Mouse (Mus musculus) kidney, embryonic 15.5 days (tissue): ENCODE data around the gene Zfp553. TPM values are rescaled to one million over a fixed set of nuclear protein-coding genes. Genes with fewer than 3 reads are reported as not detected.

Experiments used
- ATAC-seq: fragments of 200-750 bp; cut with Nextera tagmentation; replicated peaks from 2 replicates; pipeline ENCODE4 v1.8.0; 2017; ENCODE audit warnings: moderate TSS enrichment; ENCODE audit not compliant: low FRiP score
- H3K27ac ChIP-seq: fragments of 300-500 bp; sonication (generic); 2 replicates; pipeline ENCODE4 v1.5.1; 2015; ENCODE audit warnings: mild to moderate bottlenecking, inconsistent platforms
- H3K27me3 ChIP-seq: fragments of 300-500 bp; sonication (generic); 2 replicates; pipeline ENCODE4 v1.6.1; 2015; ENCODE audit warnings: inconsistent platforms
- H3K36me3 ChIP-seq: fragments of 300-500 bp; sonication (generic); 2 replicates; pipeline ENCODE4 v1.6.1; 2015; ENCODE audit warnings: inconsistent platforms
- H3K4me1 ChIP-seq: fragments of 300-500 bp; sonication (generic); 2 replicates; pipeline ENCODE4 v1.6.1; 2015; ENCODE audit warnings: inconsistent platforms
- H3K4me2 ChIP-seq: fragments of 300-500 bp; sonication (generic); 2 replicates; pipeline ENCODE4 v1.6.1; 2015; ENCODE audit warnings: moderate library complexity, mild to moderate bottlenecking, inconsistent platforms
- H3K4me3 ChIP-seq: fragments of 300-500 bp; sonication (generic); replicated peaks from 2 replicates; pipeline ENCODE4 v1.5.1; 2015; ENCODE audit warnings: mild to moderate bottlenecking, inconsistent platforms
- H3K9ac ChIP-seq: fragments of 300-500 bp; sonication (generic); 2 replicates; pipeline ENCODE4 v1.6.1; 2015; ENCODE audit warnings: mild to moderate bottlenecking, inconsistent platforms
- H3K9me3 ChIP-seq: fragments of 300-500 bp; sonication (generic); replicated peaks from 2 replicates; pipeline ENCODE4 v1.6.1; 2016; ENCODE audit warnings: inconsistent platforms
- WGBS: fragments of 180-500 bp; shearing (Covaris S2); methylation state at CpG from one replicate; pipeline ENCODE4 v1.1.7; 2015; ENCODE audit warnings: mixed read lengths; 5-methylcytosine and 5-hydroxymethylcytosine counted together
- polyA plus RNA-seq: library from polyadenylated mRNA; unstranded; fragments of >200 nt; fragmentation: Nextera tagmentation; extraction: Ambion mirVana; gene quantifications from 2 replicates; pipeline ENCODE4 v1.2.1, GENCODE M21; 2015

The Zfp553 gene
- polyA plus RNA-seq, 1 experiment from 2014 or later: 46.1 TPM

- H3K4me3 ChIP-seq: no peak overlapping the region
- H3K27ac ChIP-seq: no peak overlapping the region
- H3K36me3 ChIP-seq: peaks cover 12% of the 10 kb centered on the region
- no peak overlapping the region for H3K4me2 ChIP-seq
- no peak for ATAC-seq
- 81% methylated on average over 10 of the region's 10 CpGs for WGBS
- no peak overlapping the region for H3K9ac ChIP-seq
- H3K27me3 ChIP-seq: no peaks in the 10 kb centered on the region
- no peaks in the 10 kb centered on the region for H3K9me3 ChIP-seq
- peaks cover 22% of the 10 kb centered on the region for H3K4me1 ChIP-seq
Measured at GRCm38 (mm10) chr7:127262218-127262961, 29.5 kb downstream of the Zfp553 start.

GRCm38 (mm10) chr7:127263526-127263925 lies 30.7 kb downstream of the Zfp553 start:
- no peak overlapping the region for H3K27ac ChIP-seq
- no peak overlapping the region for H3K4me2 ChIP-seq
- WGBS: 92% methylated on average over 3 of the region's 3 CpGs
- H3K9ac ChIP-seq: no peak overlapping the region
- peaks cover 7% of the 10 kb centered on the region for H3K36me3 ChIP-seq
- no peak for ATAC-seq
- H3K4me1 ChIP-seq: peaks cover 22% of the 10 kb centered on the region
- H3K4me3 ChIP-seq: no peak overlapping the region
- H3K9me3 ChIP-seq: no peaks in the 10 kb centered on the region
- no peaks in the 10 kb centered on the region for H3K27me3 ChIP-seq

- Histone ChIP-seq H3K9me3 (no peaks in the 10 kb centered on the region), H3K4me1 (peaks cover 19% of the 10 kb centered on the region), H3K36me3 (peaks cover 42% of the 10 kb centered on the region), H3K27ac (no peak overlapping the region), H3K4me2 (no peak overlapping the region), H3K27me3 (no peaks in the 10 kb centered on the region), H3K9ac (no peak overlapping the region), H3K4me3 (no peak overlapping the region)
- no peak for ATAC-seq
- WGBS: 86% methylated on average over 2 of the region's 2 CpGs
Measured at GRCm38 (mm10) chr7:127270256-127270655, 37.4 kb downstream of the Zfp553 start.

DNA sequence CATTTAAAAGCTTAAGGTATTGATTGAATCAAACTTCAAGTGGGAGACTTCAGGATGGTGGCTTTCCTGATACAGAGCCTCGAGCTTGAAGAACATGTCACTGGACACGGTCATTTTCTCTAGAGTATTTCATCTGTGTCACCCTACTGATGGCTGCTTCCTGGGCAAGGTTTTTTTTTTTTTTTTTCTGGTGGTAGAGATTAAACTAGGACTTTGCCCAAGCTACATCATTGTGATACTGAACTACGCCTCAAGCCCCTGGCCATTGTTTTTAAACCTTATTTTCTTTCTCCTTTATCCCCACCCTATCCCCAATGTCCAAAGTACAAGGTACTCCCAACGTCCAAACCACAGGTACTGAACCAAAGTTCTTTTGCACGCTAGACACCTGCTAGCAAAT lies 37.8 kb downstream of the Zfp553 start:
- no peak for ATAC-seq
- H3K9me3 ChIP-seq: no peaks in the 10 kb centered on the region
- peaks cover 19% of the 10 kb centered on the region for H3K4me1 ChIP-seq
- H3K27ac ChIP-seq: no peak overlapping the region
- peak overlapping the region; percentile 24; the same call in 1 of the 2 replicates for H3K4me2 ChIP-seq
- no peak overlapping the region for H3K9ac ChIP-seq
- peaks cover 42% of the 10 kb centered on the region for H3K36me3 ChIP-seq
- no peaks in the 10 kb centered on the region for H3K27me3 ChIP-seq
- no peak overlapping the region for H3K4me3 ChIP-seq
- 86% methylated on average over 5 of the region's 5 CpGs for WGBS

DNA sequence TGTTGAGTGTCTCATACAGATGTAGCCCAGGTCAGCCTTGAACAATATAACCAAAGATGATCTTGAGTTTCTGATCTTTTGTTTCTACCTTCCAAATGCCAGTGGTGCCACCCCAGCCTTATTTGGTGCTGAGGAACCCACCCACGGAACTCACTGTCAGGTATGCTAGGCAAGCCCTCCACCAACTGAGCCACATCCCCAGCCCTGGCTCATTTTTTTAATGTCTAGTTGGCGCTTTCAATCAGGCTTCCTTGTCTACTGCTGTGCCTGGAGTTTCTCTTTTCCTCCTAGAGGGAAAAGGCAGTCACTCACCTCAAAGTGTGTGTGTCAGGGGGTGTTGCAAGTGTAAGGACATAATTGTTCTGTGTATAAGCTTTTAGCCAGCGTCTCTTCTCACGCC lies 38.2 kb downstream of the Zfp553 start:
- no peak overlapping the region for H3K9ac ChIP-seq
- 93% methylated on average over 4 of the region's 4 CpGs for WGBS
- peaks cover 20% of the 10 kb centered on the region for H3K4me1 ChIP-seq
- no peak overlapping the region for H3K27ac ChIP-seq
- ATAC-seq: no peak
- H3K4me2 ChIP-seq: peak overlapping the region; percentile 24
- no peaks in the 10 kb centered on the region for H3K9me3 ChIP-seq
- H3K4me3 ChIP-seq: no peak overlapping the region
- no peaks in the 10 kb centered on the region for H3K27me3 ChIP-seq
- peaks cover 42% of the 10 kb centered on the region for H3K36me3 ChIP-seq

- Histone ChIP-seq H3K4me2 (peak overlapping the region; percentile 84), H3K27me3 (no peaks in the 10 kb centered on the region), H3K27ac (no peak overlapping the region), H3K4me1 (peaks cover 34% of the 10 kb centered on the region), H3K9me3 (no peaks in the 10 kb centered on the region), H3K36me3 (peaks cover 42% of the 10 kb centered on the region), H3K4me3 (peak overlapping the region; percentile 80), H3K9ac (no peak overlapping the region)
- WGBS: 96% methylated on average over 15 of the region's 15 CpGs
- ATAC-seq: no peak
Measured at GRCm38 (mm10) chr7:127272566-127272965, 39.7 kb downstream of the Zfp553 start.

GRCm38 (mm10) chr7:127273118-127273923 lies 40.5 kb downstream of the Zfp553 start:
- Histone ChIP-seq H3K27ac (peak overlapping the region; percentile 92), H3K36me3 (peaks cover 39% of the 10 kb centered on the region), H3K9ac (peak overlapping the region; percentile 84), H3K27me3 (no peaks in the 10 kb centered on the region), H3K9me3 (no peaks in the 10 kb centered on the region), H3K4me2 (peak overlapping the region; percentile 84), H3K4me3 (peak overlapping the region; percentile 80), H3K4me1 (peaks cover 40% of the 10 kb centered on the region)
- ATAC-seq: peak; percentile 61
- WGBS: 9% methylated on average over 50 of the region's 50 CpGs

GRCm38 (mm10) chr7:127273925-127274789 lies 41.3 kb downstream of the Zfp553 start, which contains the start of gene Sephs2:
Gene Sephs2, minus strand, starts transcription at chr7:127274055.
- ATAC-seq: peak; percentile 86
- H3K4me2 ChIP-seq: peak within 1 kb of the TSS; percentile 84
- H3K4me3 ChIP-seq: peak within 1 kb of the TSS; percentile 80
- H3K9ac ChIP-seq: peak within 1 kb of the TSS; percentile 84
- H3K36me3 ChIP-seq: peaks cover 31% of the 10 kb centered on the region
- peak within 1 kb of the TSS; percentile 92 for H3K27ac ChIP-seq
- H3K9me3 ChIP-seq: no peaks in the 10 kb centered on the region
- no peaks in the 10 kb centered on the region for H3K27me3 ChIP-seq
- under 1% methylated on average over 39 of the region's 39 CpGs for WGBS
- H3K4me1 ChIP-seq: peaks cover 47% of the 10 kb centered on the region

DNA sequence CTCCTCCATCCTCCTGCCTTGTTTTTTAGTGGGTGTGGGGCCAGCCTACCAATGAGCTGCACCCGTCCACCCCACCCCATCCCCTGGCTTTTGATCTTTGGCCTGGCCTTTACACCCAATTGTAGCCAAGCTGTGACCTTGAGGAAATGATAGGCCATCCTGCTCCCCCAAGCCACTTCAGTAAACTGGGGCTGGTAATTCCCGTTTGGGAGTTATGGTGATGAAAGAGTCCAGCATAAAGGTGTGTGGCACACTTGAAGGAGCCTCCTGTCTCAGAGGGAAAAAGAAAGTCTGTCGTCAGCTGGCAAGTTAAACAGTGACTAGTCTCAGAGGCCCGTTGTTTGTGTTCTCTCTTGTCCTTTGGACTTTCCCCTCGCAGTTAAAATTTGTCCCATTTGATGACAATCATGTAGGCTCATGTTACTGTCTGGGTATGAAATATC lies 43.7 kb downstream of the Zfp553 start:
- peak; percentile 19; the same call in 1 of the 2 replicates for ATAC-seq
- 26% methylated on average over 5 of the region's 5 CpGs for WGBS
- Histone ChIP-seq H3K9ac (no peak overlapping the region), H3K27me3 (no peaks in the 10 kb centered on the region), H3K4me1 (peaks cover 49% of the 10 kb centered on the region), H3K4me2 (peak overlapping the region; percentile 12; the same call in 1 of the 2 replicates), H3K4me3 (no peak overlapping the region), H3K9me3 (no peaks in the 10 kb centered on the region), H3K36me3 (peaks cover 11% of the 10 kb centered on the region), H3K27ac (peak overlapping the region; percentile 85)

- no peaks in the 10 kb centered on the region for H3K9me3 ChIP-seq
- H3K4me2 ChIP-seq: no peak overlapping the region
- ATAC-seq: peak; percentile 35; the same call in 1 of the 2 replicates
- no peaks in the 10 kb centered on the region for H3K36me3 ChIP-seq
- H3K9ac ChIP-seq: no peak overlapping the region
- H3K4me3 ChIP-seq: no peak overlapping the region
- H3K4me1 ChIP-seq: peaks cover 38% of the 10 kb centered on the region
- WGBS: 18% methylated on average over 8 of the region's 8 CpGs
- peak overlapping the region; percentile 85 for H3K27ac ChIP-seq
- H3K27me3 ChIP-seq: no peaks in the 10 kb centered on the region
Measured at GRCm38 (mm10) chr7:127278311-127278710, 45.5 kb downstream of the Zfp553 start.

GRCm38 (mm10) chr7:127280092-127280491 lies 47.2 kb downstream of the Zfp553 start:
- no peak for ATAC-seq
- Histone ChIP-seq H3K9me3 (no peaks in the 10 kb centered on the region), H3K27ac (no peak overlapping the region), H3K4me3 (no peak overlapping the region), H3K27me3 (no peaks in the 10 kb centered on the region), H3K9ac (no peak overlapping the region), H3K36me3 (no peaks in the 10 kb centered on the region), H3K4me2 (no peak overlapping the region), H3K4me1 (peaks cover 30% of the 10 kb centered on the region)
- 67% methylated on average over 3 of the region's 3 CpGs for WGBS
